Mouse (Mus musculus) mesoderm, embryonic 11.5 days (tissue): ENCODE measurements around the gene Chodl.

Experiments
- DNase-seq: peaks from one replicate; pipeline ENCODE4 v3.0.0-alpha.2; 2012; ENCODE audit warnings: low read depth, low spot score

The Chodl gene

GRCm38 (mm10) chr16:78930382-78931286 is at the start of gene Chodl:
TSS of gene Chodl (plus strand) at chr16:78930948.
- peak; percentile 45 for DNase-seq

GRCm38 (mm10) chr16:78922644-78923043 is 8.1 kb upstream of the Chodl start:
- no peak for DNase-seq

DNA sequence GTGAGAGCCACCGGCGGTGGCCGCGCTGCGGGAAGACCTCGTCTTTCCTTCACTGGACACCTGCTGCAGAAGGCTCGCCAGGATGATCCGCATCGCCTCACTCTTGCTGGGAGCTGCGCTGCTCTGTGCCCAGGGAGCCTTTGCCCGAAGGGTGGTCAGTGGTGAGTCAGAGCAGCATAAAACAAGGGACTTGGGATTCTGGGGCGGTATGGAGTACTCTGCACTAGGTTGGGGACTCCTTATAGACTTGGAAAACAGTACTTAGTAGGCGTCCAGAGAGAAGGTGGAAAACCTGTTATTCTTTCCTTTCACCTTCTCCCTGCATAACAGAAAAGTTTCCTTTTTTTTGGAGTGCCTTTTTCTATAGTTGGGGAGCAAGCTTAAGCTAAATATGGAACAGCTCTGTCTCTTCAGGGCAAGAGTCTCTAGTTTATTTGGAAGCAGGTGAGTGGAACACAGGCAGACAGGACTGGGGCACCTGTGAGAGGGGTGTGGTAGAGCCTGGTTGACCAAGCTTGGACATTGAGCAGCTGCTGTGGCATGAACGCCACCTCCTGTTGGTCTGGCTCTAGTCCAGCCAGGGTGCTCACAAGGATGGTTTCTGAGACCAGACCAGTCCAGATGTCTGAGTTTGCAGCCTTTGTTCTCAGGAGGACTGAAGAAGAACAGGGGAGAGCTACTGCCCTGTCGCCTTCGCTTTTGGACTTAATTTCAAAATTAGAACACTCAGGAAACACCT is 708 bp downstream of the Chodl start:
- DNase-seq: no peak

DNA sequence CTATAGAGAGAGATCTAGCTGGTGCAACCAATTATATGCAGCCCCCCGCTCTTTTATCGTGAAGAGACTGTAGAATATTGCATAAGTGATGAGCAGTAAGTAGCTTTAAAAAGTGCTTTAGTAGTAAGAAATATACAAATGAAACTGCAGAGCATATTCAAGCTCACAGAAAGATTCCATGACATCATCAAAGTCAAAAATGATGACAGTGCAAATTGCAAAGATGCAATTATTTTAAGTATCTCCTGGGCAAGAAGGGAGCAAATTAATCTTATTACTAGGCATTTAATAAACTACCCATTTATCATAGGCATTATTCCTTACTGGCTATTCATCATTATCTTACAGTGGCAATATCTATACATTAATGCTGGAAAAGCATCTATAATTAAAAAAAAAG is 3.5 kb downstream of the Chodl start:
- DNase-seq: no peak

GRCm38 (mm10) chr16:78937755-78938154 is 7.0 kb downstream of the Chodl start:
- DNase-seq: no peak

DNA sequence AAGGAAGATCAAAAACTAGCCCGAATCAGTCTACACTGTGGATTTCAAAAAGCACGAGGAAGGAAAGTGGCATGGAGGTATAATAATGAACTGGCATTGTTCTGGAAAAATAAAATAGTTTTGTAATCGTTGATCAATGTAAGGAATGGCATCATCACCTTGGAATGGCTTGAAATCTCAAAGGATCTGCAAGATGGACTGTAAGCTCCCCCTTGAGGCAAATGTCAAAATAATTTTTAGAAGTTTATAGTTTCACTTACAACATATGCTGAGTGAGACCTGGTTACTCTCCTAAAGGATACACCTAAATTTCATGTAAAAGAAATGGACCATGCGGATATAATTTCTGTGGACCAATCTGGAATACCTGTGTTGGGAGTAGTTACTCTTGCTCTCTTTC is 19.6 kb downstream of the Chodl start:
- no peak for DNase-seq

GRCm38 (mm10) chr16:78957434-78957833 is 26.7 kb downstream of the Chodl start:
- DNase-seq: no peak

- DNase-seq: peak; percentile 31
Observed at GRCm38 (mm10) chr16:78969091-78969731, 38.5 kb downstream of the Chodl start.

- DNase-seq: no peak
Observed at GRCm38 (mm10) chr16:78974099-78974498, 43.4 kb downstream of the Chodl start.

- no peak for DNase-seq
Observed at GRCm38 (mm10) chr16:78976384-78976783, 45.6 kb downstream of the Chodl start.
